Mouse (Mus musculus) limb, embryonic 12.5 days (tissue): ENCODE measurements around the gene Asphd1. TPM values are rescaled to one million over a fixed set of nuclear protein-coding genes. Genes with fewer than 3 reads are reported as not detected.
A peak's percentile ranks its signal among the peaks of the same experiment; 100 is the strongest.

Experiments used
- ATAC-seq: fragments of 200-750 bp; cut with Nextera tagmentation; 2 replicates; pipeline ENCODE4 v1.8.0; 2017; ENCODE audit warnings: low read depth, moderate TSS enrichment; ENCODE audit not compliant: insufficient number of reproducible peaks, insufficient read depth, low FRiP score, low TSS enrichment
- H3K27ac ChIP-seq: fragments of 300-500 bp; sonication (generic); 2 replicates; pipeline ENCODE4 v1.5.1; 2016; ENCODE audit warnings: mild to moderate bottlenecking, moderate library complexity
- H3K27me3 ChIP-seq: fragments of 300-500 bp; sonication (generic); 2 replicates; pipeline ENCODE4 v1.6.1; 2016; ENCODE audit warnings: mild to moderate bottlenecking, moderate library complexity
- H3K36me3 ChIP-seq: fragments of 300-500 bp; sonication (generic); 2 replicates; pipeline ENCODE4 v1.6.1; 2016; ENCODE audit warnings: mild to moderate bottlenecking, moderate library complexity
- H3K4me1 ChIP-seq: fragments of 300-500 bp; sonication (generic); replicated peaks from 2 replicates; pipeline ENCODE4 v1.6.1; 2016
- H3K4me2 ChIP-seq: fragments of 300-500 bp; sonication (generic); 2 replicates; pipeline ENCODE4 v1.6.1; 2016; ENCODE audit warnings: mild to moderate bottlenecking, moderate library complexity
- H3K4me3 ChIP-seq: fragments of 300-500 bp; sonication (generic); replicated peaks from 2 replicates; pipeline ENCODE4 v1.5.1; 2016; ENCODE audit warnings: mild to moderate bottlenecking
- H3K9ac ChIP-seq: fragments of 300-500 bp; sonication (generic); replicated peaks from 2 replicates; pipeline ENCODE4 v1.6.1; 2016; ENCODE audit warnings: mild to moderate bottlenecking, moderate library complexity
- H3K9me3 ChIP-seq: fragments of 300-500 bp; sonication (generic); 2 replicates; pipeline ENCODE4 v1.6.1; 2016; ENCODE audit warnings: mild to moderate bottlenecking, moderate library complexity
- WGBS: fragments of 180-500 bp; shearing (Covaris S2); methylation state at CpG from one replicate; pipeline ENCODE4 v1.1.7; 2016; 5-methylcytosine and 5-hydroxymethylcytosine counted together
- polyA plus RNA-seq: library from polyadenylated mRNA; unstranded; fragments of >200 nt; fragmentation: Nextera tagmentation; extraction: Ambion mirVana; gene quantifications from 2 replicates; pipeline ENCODE4 v1.2.1, GENCODE M21; 2016

The Asphd1 gene
- polyA plus RNA-seq, 1 experiment from 2014 or later = 0.30 TPM

- peaks cover 59% of the 10 kb centered on the region for H3K27me3 ChIP-seq
- H3K4me2 ChIP-seq = no peak overlapping the region
- H3K4me1 ChIP-seq = peaks cover 21% of the 10 kb centered on the region
- no peak overlapping the region for H3K9ac ChIP-seq
- WGBS = 24% methylated on average over 4 of the region's 4 CpGs
- no peak overlapping the region for H3K27ac ChIP-seq
- H3K9me3 ChIP-seq = no peaks in the 10 kb centered on the region
- ATAC-seq = no peak
- H3K4me3 ChIP-seq = no peak overlapping the region
- H3K36me3 ChIP-seq = no peaks in the 10 kb centered on the region
Measured at GRCm38 (mm10) chr7:126951741-126952140, 2.4 kb upstream of the Asphd1 start.

- H3K4me2 ChIP-seq = peak overlapping the region; percentile 100; the same call in 1 of the 2 replicates
- peaks cover 21% of the 10 kb centered on the region for H3K4me1 ChIP-seq
- no peaks in the 10 kb centered on the region for H3K36me3 ChIP-seq
- H3K4me3 ChIP-seq = 0 out of 2 replicates have a peak overlapping the region, but pooled peaks have one; percentile 7
- peaks cover 59% of the 10 kb centered on the region for H3K27me3 ChIP-seq
- no peak for ATAC-seq
- no peaks in the 10 kb centered on the region for H3K9me3 ChIP-seq
- no peak overlapping the region for H3K27ac ChIP-seq
- no peak overlapping the region for H3K9ac ChIP-seq
- WGBS = 5% methylated on average over 26 of the region's 26 CpGs
Measured at GRCm38 (mm10) chr7:126950647-126951615, 1.5 kb upstream of the Asphd1 start.

DNA sequence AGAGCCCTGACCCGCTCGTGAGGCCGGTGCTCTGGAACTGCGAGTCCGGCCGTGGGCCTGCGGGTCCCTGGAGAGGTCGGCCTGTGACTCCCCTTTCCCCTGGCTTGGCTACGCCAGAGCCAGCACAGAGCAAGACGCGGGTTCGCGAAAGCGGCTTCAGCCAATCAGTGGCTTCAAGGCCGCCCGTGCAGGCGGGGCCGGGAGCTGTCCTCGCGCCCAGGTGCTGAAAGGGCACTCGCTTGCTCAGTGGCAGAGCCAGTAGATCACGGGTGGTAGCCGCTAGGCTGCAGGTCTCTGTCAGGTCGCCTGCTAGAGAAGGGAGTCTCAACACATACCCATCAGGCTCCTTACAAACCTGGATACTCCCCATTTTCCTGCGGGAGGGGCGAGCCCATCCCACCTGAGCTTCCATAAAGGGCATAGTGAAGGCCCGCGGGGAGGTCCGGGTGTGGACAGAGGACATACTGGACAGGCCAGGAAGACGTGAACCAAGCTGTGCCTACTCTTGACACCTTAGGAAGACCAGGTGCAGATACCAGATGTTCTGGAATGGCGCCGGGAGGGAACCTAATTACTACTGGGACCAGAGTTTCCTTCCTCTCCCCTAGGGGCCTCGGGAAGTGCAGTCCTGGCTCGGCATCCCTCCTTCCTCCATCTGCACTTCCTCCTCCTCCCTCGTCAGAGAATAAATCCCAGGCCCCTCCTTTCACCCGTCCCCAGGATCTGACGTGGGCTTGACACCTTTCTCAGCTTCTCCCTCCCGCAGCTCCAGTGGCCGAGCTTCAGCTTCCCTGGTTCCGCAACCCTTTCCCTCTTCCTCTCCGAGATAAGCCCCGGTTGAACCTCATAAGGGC lies 638 bp upstream of the Asphd1 start, which contains the start of gene Sez6l2:
Gene Sez6l2 (plus strand): TSS at position 771 of the 854 bp plus-strand sequence.
- Histone ChIP-seq H3K36me3 (peaks cover 3% of the 10 kb centered on the region; the same call in 1 of the 2 replicates), H3K4me1 (peaks cover 21% of the 10 kb centered on the region), H3K4me3 (peak within 1 kb of the TSS; percentile 51), H3K27me3 (peaks cover 59% of the 10 kb centered on the region), H3K9me3 (no peaks in the 10 kb centered on the region), H3K4me2 (peak within 1 kb of the TSS; percentile 100), H3K27ac (no peak within 1 kb of the TSS), H3K9ac (0 out of 2 replicates have a peak within 1 kb of the TSS, but pooled peaks have one; percentile 37)
- WGBS = under 1% methylated on average over 42 of the region's 42 CpGs
- ATAC-seq = peak; percentile 74

DNA sequence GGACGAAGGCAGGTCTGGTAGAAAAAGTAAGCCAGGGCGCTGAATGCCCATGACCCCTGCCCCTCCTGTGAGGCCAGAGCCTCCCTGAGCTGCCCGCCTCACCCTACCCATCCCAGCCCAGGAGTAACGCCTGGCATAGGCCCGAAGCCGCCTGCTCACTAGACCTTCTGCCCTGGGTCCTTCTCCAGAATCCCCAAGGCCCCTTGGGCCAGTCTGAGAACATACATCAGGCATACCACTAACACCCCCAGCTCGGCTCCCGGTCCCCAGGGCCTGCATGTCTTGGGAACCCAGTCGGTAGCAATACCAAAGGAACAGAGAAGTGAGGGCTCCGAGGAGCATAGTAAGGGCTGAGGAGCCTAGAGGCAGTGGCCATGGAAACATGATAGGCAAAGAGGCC lies 756 bp downstream of the Asphd1 start:
- Histone ChIP-seq H3K9me3 (no peaks in the 10 kb centered on the region), H3K4me1 (peaks cover 21% of the 10 kb centered on the region), H3K36me3 (peaks cover 16% of the 10 kb centered on the region), H3K4me2 (no peak overlapping the region), H3K4me3 (no peak overlapping the region), H3K27me3 (peaks cover 56% of the 10 kb centered on the region), H3K27ac (no peak overlapping the region), H3K9ac (no peak overlapping the region)
- no peak for ATAC-seq
- 78% methylated on average over 10 of the region's 10 CpGs for WGBS

GRCm38 (mm10) chr7:126946530-126946929 lies 2.9 kb downstream of the Asphd1 start:
- WGBS = 36% methylated on average over 3 of the region's 3 CpGs
- ATAC-seq = no peak

GRCm38 (mm10) chr7:126941801-126942200 lies 7.6 kb downstream of the Asphd1 start:
- Histone ChIP-seq H3K27ac (no peak overlapping the region), H3K4me3 (no peak overlapping the region), H3K9ac (no peak overlapping the region), H3K36me3 (peaks cover 49% of the 10 kb centered on the region), H3K27me3 (no peaks in the 10 kb centered on the region), H3K9me3 (peaks cover 5% of the 10 kb centered on the region; the same call in 1 of the 2 replicates), H3K4me2 (no peak overlapping the region), H3K4me1 (no peaks in the 10 kb centered on the region)
- no peak for ATAC-seq
- 80% methylated on average over 5 of the region's 5 CpGs for WGBS

More at GRCm38 (mm10) chr7:126946530-126946929, 2.9 kb downstream of the Asphd1 start:
- H3K9ac ChIP-seq = no peak overlapping the region
- H3K4me1 ChIP-seq = peaks cover 13% of the 10 kb centered on the region
- no peak overlapping the region for H3K27ac ChIP-seq
- H3K36me3 ChIP-seq = peaks cover 36% of the 10 kb centered on the region
- H3K27me3 ChIP-seq = peaks cover 35% of the 10 kb centered on the region
- no peak overlapping the region for H3K4me3 ChIP-seq
- H3K9me3 ChIP-seq = no peaks in the 10 kb centered on the region
- no peak overlapping the region for H3K4me2 ChIP-seq

DNA sequence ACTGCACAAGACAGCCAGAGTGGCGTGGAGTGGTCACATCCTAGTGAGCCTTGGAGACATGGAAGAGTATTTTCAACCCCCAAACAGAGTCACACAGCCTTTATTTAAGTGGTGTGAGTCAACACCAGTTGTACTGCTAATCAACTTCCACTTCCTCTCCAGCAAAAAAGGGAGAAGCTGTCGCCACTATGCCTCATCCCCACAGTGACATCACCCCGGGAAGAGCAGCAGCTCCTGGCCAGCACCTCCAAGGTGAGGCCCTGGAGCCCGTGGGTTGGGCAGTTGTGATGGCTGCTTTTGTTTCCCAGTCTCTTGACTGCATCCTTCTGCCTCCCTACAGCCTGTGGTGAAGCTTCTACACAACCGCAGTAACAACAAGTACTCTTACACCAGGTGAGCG lies 8.2 kb downstream of the Asphd1 start:
- ATAC-seq = no peak
- H3K4me1 ChIP-seq = no peaks in the 10 kb centered on the region
- peaks cover 55% of the 10 kb centered on the region for H3K36me3 ChIP-seq
- H3K27ac ChIP-seq = no peak overlapping the region
- H3K27me3 ChIP-seq = no peaks in the 10 kb centered on the region
- H3K4me2 ChIP-seq = no peak overlapping the region
- 49% methylated on average over 6 of the region's 6 CpGs for WGBS
- H3K9ac ChIP-seq = no peak overlapping the region
- no peak overlapping the region for H3K4me3 ChIP-seq
- peaks cover 5% of the 10 kb centered on the region; the same call in 1 of the 2 replicates for H3K9me3 ChIP-seq

DNA sequence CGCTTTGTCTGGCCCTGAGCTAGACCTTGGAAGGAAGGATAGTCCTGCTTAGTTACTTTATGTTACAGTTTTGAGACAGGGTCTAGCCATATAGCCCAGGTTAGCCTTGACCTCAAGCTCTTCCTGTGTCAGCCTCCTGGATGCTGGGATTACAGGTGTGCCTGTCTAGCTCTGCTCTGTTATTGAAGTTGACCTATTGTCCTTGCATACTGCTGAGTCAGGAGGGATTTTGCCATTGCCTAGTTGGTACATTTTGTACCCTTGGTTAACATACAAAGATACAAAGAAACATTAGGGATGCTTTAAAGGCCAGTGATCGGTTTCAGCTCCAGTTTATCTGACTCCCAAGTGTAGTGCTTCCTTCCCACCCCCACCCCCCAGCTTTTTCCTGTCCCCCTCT lies 16.7 kb downstream of the Asphd1 start:
- Histone ChIP-seq H3K36me3 (peaks cover 54% of the 10 kb centered on the region), H3K4me1 (peaks cover 9% of the 10 kb centered on the region), H3K27me3 (no peaks in the 10 kb centered on the region), H3K9me3 (peaks cover 3% of the 10 kb centered on the region; the same call in 1 of the 2 replicates), H3K4me2 (no peak overlapping the region), H3K4me3 (no peak overlapping the region), H3K27ac (no peak overlapping the region), H3K9ac (no peak overlapping the region)
- WGBS = 84% methylated on average over 2 of the region's 2 CpGs
- ATAC-seq = no peak

GRCm38 (mm10) chr7:126929046-126929445 lies 20.3 kb downstream of the Asphd1 start:
- peak overlapping the region; percentile 84 for H3K4me3 ChIP-seq
- no peaks in the 10 kb centered on the region for H3K27me3 ChIP-seq
- no peaks in the 10 kb centered on the region for H3K9me3 ChIP-seq
- peak; percentile 71 for ATAC-seq
- H3K27ac ChIP-seq = peak overlapping the region; percentile 83
- under 1% methylated on average over 27 of the region's 27 CpGs for WGBS
- H3K4me1 ChIP-seq = peaks cover 9% of the 10 kb centered on the region
- H3K36me3 ChIP-seq = peaks cover 32% of the 10 kb centered on the region
- H3K9ac ChIP-seq = peak overlapping the region; percentile 81
- peak overlapping the region; percentile 90 for H3K4me2 ChIP-seq

GRCm38 (mm10) chr7:126928384-126929037 lies 20.9 kb downstream of the Asphd1 start, which contains the start of gene Kctd13:
TSS of gene Kctd13 (plus strand) at chr7:126928879.
- H3K9ac ChIP-seq = peak within 1 kb of the TSS; percentile 81
- H3K4me1 ChIP-seq = peaks cover 9% of the 10 kb centered on the region
- no peaks in the 10 kb centered on the region for H3K9me3 ChIP-seq
- WGBS = 5% methylated on average over 56 of the region's 56 CpGs
- H3K4me2 ChIP-seq = peak within 1 kb of the TSS; percentile 90
- H3K36me3 ChIP-seq = peaks cover 28% of the 10 kb centered on the region
- peak; percentile 93 for ATAC-seq
- peak within 1 kb of the TSS; percentile 84 for H3K4me3 ChIP-seq
- H3K27me3 ChIP-seq = no peaks in the 10 kb centered on the region
- peak within 1 kb of the TSS; percentile 83 for H3K27ac ChIP-seq
